Mouse (Mus musculus) limb, embryonic 11.5 days (tissue): ENCODE data around the gene Erich6b. TPM values are rescaled to one million over a fixed set of nuclear protein-coding genes. Genes with fewer than 3 reads are reported as not detected.

Source experiments
- ATAC-seq: fragments of 200-750 bp; cut with Nextera tagmentation; 2 replicates; pipeline ENCODE4 v1.8.0; 2017; ENCODE audit warnings: low read depth; ENCODE audit not compliant: insufficient number of reproducible peaks, low FRiP score, low TSS enrichment
- DNase-seq: peaks from one replicate; pipeline ENCODE4 v3.0.0-alpha.2; 2015; ENCODE audit warnings: low spot score
- H3K27ac ChIP-seq: fragments of 300-500 bp; sonication (generic); replicated peaks from 2 replicates; pipeline ENCODE4 v1.5.1; 2014; ENCODE audit warnings: low read depth, mild to moderate bottlenecking, low read length
- H3K27me3 ChIP-seq: fragments of 300-500 bp; sonication (generic); 2 replicates; pipeline ENCODE4 v1.6.1; 2014; ENCODE audit warnings: mild to moderate bottlenecking, low read length, mixed read lengths; ENCODE audit not compliant: control insufficient read depth, insufficient read depth
- H3K36me3 ChIP-seq: fragments of 300-500 bp; sonication (generic); 2 replicates; pipeline ENCODE4 v1.6.1; 2014; ENCODE audit warnings: mild to moderate bottlenecking, low read length, moderate library complexity, mixed read lengths; ENCODE audit not compliant: control insufficient read depth, insufficient read depth
- H3K4me1 ChIP-seq: fragments of 300-500 bp; sonication (generic); 2 replicates; pipeline ENCODE4 v1.6.1; 2014; ENCODE audit warnings: low read length, mixed read lengths; ENCODE audit not compliant: control insufficient read depth, insufficient read depth
- H3K4me2 ChIP-seq: fragments of 300-500 bp; sonication (generic); 2 replicates; pipeline ENCODE4 v1.6.1; 2014; ENCODE audit warnings: low read depth, mild to moderate bottlenecking, moderate library complexity; ENCODE audit not compliant: severe bottlenecking
- H3K4me3 ChIP-seq: fragments of 300-500 bp; sonication (generic); 2 replicates; pipeline ENCODE4 v1.5.1; 2014; ENCODE audit warnings: low read depth, low read length
- H3K9ac ChIP-seq: fragments of 300-500 bp; sonication (generic); 2 replicates; pipeline ENCODE4 v1.6.1; 2014; ENCODE audit warnings: mild to moderate bottlenecking, low read length
- H3K9me3 ChIP-seq: fragments of 300-500 bp; sonication (generic); 2 replicates; pipeline ENCODE4 v1.6.1; 2016; ENCODE audit warnings: low read length; ENCODE audit not compliant: control insufficient read depth
- WGBS: fragments of 180-500 bp; shearing (Covaris S2); extraction: QIAGEN DNeasy Blood & Tissue Kit; methylation state at CpG from one replicate; pipeline ENCODE4 v1.1.7; 2014; 5-methylcytosine and 5-hydroxymethylcytosine counted together
- polyA plus RNA-seq: library from polyadenylated mRNA; unstranded; fragments of >200 nt; fragmentation: Nextera tagmentation; extraction: Ambion mirVana; gene quantifications from 2 replicates; pipeline ENCODE4 v1.2.1, GENCODE M21; 2014

Gene Erich6b
- polyA plus RNA-seq, 1 experiment from 2014 or later, result not detected

DNA sequence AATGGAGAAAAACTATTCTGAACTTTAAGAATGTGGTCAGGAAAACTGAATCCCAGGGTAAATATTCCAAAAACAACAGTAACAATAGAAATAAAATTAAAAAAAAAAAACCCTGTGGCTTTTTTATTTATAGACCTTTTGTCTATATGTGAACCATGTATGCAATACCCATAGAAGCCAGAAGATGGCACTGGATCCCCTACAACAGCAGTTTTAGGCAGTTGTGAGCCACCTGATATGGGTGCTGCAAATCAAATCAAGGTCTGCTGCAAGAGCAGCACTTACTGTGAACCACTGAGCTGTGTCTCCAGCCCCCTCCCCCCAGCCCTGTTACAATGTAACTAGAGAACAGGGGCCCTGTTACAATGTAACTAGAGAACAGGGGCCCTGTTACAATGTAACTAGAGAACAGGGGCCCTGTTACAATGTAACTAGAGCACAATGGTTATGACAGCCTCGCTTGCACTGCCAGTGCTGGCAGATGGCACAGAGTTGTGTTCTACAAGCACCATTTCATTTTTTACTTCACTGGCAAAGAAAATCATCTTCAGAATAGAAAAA lies 27.1 kb downstream of the Erich6b start:
- 84% methylated on average over 1 of the region's 1 CpGs for WGBS
- no peak overlapping the region for H3K4me3 ChIP-seq
- no peak for DNase-seq

DNA sequence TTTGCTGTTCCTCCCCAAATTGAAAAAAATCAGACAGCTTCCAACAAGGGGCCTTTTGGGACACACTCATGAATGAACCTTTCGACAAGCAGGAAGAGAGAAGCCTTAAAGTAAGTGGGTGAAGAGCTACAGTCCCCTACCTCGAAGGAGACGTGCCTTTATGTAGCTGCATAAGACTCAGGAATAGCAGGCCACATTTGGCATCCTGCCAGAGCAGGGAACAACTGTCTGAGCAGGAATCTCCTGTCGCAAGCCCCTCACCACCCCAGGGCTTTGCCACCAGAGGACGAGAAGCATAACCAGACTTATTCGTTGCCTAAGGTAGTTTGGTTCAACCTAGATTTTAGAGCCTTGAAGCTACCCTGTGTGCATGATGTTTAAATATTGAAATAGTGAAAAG lies 34.3 kb downstream of the Erich6b start:
- no peak overlapping the region for H3K4me2 ChIP-seq
- DNase-seq (no peak), ATAC-seq (no peak)
- H3K4me3 ChIP-seq, result no peak overlapping the region
- H3K9ac ChIP-seq, result no peak overlapping the region
- no peaks in the 10 kb centered on the region for H3K9me3 ChIP-seq
- no peaks in the 10 kb centered on the region for H3K4me1 ChIP-seq
- H3K36me3 ChIP-seq, result no peaks in the 10 kb centered on the region
- WGBS, result 73% methylated on average over 6 of the region's 6 CpGs
- no peaks in the 10 kb centered on the region for H3K27me3 ChIP-seq
- H3K27ac ChIP-seq, result no peak overlapping the region

More for the DNA sequence above, 27.1 kb downstream of the Erich6b start:
- Histone ChIP-seq H3K9me3 (no peaks in the 10 kb centered on the region), H3K27me3 (no peaks in the 10 kb centered on the region), H3K27ac (no peak overlapping the region), H3K4me1 (no peaks in the 10 kb centered on the region), H3K9ac (no peak overlapping the region), H3K4me2 (no peak overlapping the region), H3K36me3 (no peaks in the 10 kb centered on the region)
- no peak for ATAC-seq

DNA sequence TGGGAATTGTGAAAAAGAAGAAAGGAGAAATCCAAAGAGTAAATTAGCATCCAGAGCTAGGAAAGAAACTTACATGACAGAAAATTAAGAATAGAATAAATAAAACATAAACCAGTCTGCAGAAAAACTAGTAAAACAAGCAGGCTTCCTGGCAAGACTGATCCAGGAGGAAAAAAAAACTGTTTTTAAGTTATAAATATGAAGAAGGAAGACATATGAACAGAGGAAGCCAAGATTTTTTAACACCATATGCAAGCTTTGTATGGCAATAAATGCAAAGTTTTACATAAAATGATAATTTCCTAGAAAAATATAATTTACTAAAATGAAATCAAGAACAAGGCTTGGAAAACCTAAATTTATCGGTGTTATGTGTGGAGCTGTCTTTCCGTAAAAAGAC lies 48.4 kb downstream of the Erich6b start:
- H3K4me1 ChIP-seq, result no peaks in the 10 kb centered on the region
- no peak overlapping the region for H3K4me3 ChIP-seq
- no peak overlapping the region for H3K9ac ChIP-seq
- 95% methylated on average over 2 of the region's 2 CpGs for WGBS
- no peaks in the 10 kb centered on the region for H3K36me3 ChIP-seq
- ATAC-seq, result no peak
- DNase-seq, result no peak
- no peak overlapping the region for H3K27ac ChIP-seq
- H3K4me2 ChIP-seq, result no peak overlapping the region
- H3K9me3 ChIP-seq, result no peaks in the 10 kb centered on the region
- no peaks in the 10 kb centered on the region for H3K27me3 ChIP-seq

DNA sequence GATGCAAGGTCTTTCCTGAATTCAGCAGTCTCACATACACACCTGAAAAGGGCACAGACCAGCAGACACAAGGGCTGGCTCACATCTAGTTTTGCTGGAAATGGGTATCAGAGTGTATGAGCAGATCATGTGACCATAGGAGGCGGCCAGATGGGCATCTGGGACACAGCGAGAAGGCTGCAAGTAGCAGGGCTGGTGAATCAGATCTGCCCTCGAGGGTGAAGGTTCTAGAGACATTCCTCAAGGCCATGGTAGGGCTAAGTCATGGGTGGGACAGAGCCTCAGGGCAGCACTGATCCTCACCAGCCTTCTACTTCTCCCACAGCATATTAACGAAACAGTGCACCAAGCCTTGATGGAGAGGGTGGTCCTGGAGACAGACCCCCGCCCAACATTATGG lies 54.0 kb downstream of the Erich6b start:
- no peak for DNase-seq
- Histone ChIP-seq H3K27me3 (no peaks in the 10 kb centered on the region), H3K9ac (no peak overlapping the region), H3K4me2 (no peak overlapping the region), H3K4me3 (no peak overlapping the region), H3K4me1 (no peaks in the 10 kb centered on the region), H3K9me3 (no peaks in the 10 kb centered on the region), H3K27ac (no peak overlapping the region), H3K36me3 (no peaks in the 10 kb centered on the region; the same call in 1 of the 2 replicates)
- 83% methylated on average over 5 of the region's 5 CpGs for WGBS
- ATAC-seq, result no peak

DNA sequence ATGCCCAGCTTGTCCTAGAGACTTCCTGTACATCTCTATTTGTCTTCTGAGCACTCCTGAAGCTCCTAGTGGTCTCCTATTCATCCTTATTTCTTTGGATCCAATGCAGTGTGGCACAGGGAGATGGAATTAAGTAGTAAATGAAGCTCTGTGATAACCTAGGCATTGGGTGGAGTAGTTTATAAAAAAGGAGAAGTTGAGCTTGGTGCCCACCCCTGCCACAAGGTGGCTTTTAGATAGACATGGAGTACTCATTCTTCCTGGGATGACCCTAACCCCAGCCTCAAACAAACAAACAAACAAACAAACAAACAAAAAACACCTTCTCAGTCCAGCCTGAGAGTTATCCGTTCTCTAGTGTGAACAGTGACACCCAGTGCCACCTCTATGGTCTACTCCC lies 55.9 kb downstream of the Erich6b start:
- DNase-seq, result no peak

DNA sequence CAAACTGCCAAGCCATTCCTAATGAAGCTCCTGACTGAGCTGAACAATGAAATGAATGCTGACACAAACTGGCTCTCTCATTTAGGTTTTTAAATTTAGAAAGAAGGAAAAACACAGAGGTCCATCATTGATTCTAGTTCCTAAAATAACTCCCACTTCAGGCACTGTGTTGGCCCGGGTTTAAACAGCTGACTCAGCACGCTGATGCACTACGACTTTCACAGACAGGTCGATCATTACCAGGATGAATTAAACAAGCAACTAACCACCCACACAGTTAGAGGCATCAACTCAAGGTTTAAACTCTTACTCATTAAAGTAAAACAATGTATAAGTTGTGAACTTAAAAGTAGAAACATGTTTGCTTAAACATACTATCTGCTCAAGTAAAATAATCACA lies 64.6 kb downstream of the Erich6b start:
- Histone ChIP-seq H3K4me2 (no peak overlapping the region), H3K4me1 (no peaks in the 10 kb centered on the region), H3K27ac (no peak overlapping the region), H3K9ac (no peak overlapping the region), H3K4me3 (no peak overlapping the region), H3K27me3 (no peaks in the 10 kb centered on the region), H3K9me3 (no peaks in the 10 kb centered on the region), H3K36me3 (peaks cover 8% of the 10 kb centered on the region)
- DNase-seq (no peak), ATAC-seq (no peak)
- 94% methylated on average over 4 of the region's 4 CpGs for WGBS

More for the DNA sequence above, 55.9 kb downstream of the Erich6b start:
- no peaks in the 10 kb centered on the region for H3K27me3 ChIP-seq
- H3K36me3 ChIP-seq, result no peaks in the 10 kb centered on the region; the same call in 1 of the 2 replicates
- no peaks in the 10 kb centered on the region for H3K9me3 ChIP-seq
- H3K4me1 ChIP-seq, result no peaks in the 10 kb centered on the region
- no peak overlapping the region for H3K4me3 ChIP-seq
- no peak for ATAC-seq
- H3K27ac ChIP-seq, result no peak overlapping the region
- H3K9ac ChIP-seq, result no peak overlapping the region
- no peak overlapping the region for H3K4me2 ChIP-seq
- WGBS, result 76% methylated on average over 1 of the region's 1 CpGs

DNA sequence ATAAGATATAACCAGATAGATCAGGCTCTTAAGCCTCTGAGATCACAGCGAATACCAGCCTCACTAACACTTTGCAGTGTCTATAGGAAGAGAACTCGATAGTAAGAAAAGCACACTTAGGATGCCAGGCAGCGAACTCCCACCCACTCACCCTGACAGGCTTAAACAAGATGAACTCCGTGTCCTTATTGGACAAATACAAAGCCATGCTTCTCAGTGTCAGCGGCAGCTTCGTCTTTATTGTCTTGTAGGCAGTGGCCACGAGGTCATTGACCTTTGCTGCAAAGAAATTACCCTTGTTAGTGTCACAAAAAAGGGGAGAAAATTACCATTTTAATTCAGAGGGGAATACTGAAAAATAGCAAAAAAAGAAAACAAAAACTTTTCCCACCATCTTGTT lies 65.7 kb downstream of the Erich6b start:
- DNase-seq (no peak), ATAC-seq (no peak)
- Histone ChIP-seq H3K4me3 (no peak overlapping the region), H3K4me2 (no peak overlapping the region), H3K27me3 (no peaks in the 10 kb centered on the region), H3K27ac (no peak overlapping the region), H3K36me3 (peaks cover 8% of the 10 kb centered on the region), H3K9ac (no peak overlapping the region), H3K4me1 (no peaks in the 10 kb centered on the region), H3K9me3 (no peaks in the 10 kb centered on the region)
- WGBS, result 84% methylated on average over 7 of the region's 7 CpGs

DNA sequence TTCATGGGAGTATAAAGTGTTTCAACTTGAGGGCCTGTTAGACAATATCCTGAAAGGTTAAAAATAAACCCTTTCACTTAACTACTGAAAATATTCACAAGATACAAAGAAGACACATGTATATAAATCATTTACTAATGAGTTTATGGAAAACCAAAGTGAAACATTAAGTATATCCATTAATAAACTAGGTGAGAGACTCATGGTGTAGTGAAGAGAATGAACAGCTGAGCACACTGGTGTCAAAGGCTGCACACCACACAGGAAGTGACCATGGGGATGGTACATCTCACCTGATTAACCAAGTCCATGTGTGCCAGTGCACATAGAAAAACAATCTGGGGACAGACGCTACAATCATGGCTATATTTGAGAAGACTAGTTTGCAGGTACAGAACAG lies 66.9 kb downstream of the Erich6b start:
- H3K4me2 ChIP-seq, result no peak overlapping the region
- no peaks in the 10 kb centered on the region for H3K9me3 ChIP-seq
- H3K9ac ChIP-seq, result no peak overlapping the region
- no peaks in the 10 kb centered on the region for H3K27me3 ChIP-seq
- H3K4me3 ChIP-seq, result no peak overlapping the region
- DNase-seq, result no peak
- WGBS, result 91% methylated on average over 1 of the region's 1 CpGs
- ATAC-seq, result no peak
- H3K27ac ChIP-seq, result no peak overlapping the region
- H3K36me3 ChIP-seq, result peaks cover 7% of the 10 kb centered on the region
- H3K4me1 ChIP-seq, result no peaks in the 10 kb centered on the region

DNA sequence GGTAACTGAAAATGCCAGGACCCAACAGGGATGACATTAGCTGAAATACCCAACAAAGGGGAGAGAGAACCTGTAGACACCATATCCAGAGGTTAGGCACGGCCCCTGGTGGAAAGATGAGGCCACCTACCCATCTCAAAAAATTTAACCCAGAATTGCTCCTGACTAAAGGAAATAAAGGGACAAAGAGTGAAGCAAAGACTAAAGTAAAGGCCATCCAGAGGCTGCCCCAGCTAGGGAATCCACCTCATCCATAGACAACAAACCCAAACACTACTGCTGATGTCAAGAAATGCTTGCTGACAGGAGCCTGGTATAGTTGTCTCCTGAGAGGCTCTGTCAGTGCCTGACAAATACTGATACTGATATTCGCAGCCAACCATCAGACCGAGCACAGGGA lies 69.7 kb downstream of the Erich6b start:
- H3K27me3 ChIP-seq, result no peaks in the 10 kb centered on the region
- H3K9me3 ChIP-seq, result no peaks in the 10 kb centered on the region
- WGBS, result 97% methylated on average over 3 of the region's 3 CpGs
- DNase-seq (no peak), ATAC-seq (no peak)
- H3K27ac ChIP-seq, result no peak overlapping the region
- no peak overlapping the region for H3K4me3 ChIP-seq
- H3K4me2 ChIP-seq, result no peak overlapping the region
- H3K36me3 ChIP-seq, result peaks cover 7% of the 10 kb centered on the region
- H3K4me1 ChIP-seq, result no peaks in the 10 kb centered on the region
- H3K9ac ChIP-seq, result no peak overlapping the region
